Mouse (Mus musculus): ENCODE data around the gene Kcnt2.

Kcnt2 gene

DNA sequence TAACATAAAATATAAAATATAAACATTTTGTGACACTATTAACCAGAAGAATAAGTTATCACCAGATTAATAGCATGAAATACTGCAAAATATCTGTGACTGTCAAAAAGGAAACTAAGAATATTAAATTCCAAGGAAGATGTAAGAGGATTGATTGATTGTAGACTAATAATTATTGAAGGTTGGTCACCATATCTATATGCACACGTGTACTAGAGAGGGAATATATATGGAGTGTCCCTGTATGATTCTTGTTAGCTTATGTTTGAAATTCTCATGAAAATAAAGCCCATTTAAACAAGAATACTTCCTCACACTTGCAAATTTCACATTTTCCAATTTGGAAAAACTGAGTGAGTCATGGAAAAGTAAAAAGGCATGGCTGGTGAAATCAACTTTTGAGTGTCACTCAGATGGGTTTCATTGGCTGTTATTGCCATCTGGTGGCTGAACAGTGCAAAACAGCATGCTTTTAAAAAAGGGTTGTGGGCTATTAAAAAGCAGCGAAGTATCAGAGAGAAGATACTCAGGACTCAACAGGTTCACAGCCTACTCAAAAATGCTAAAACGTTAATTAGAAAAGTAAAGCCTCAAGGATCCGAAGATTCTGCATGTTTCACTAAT is 285.4 kb downstream of the Kcnt2 start:
- DNase-seq = peak; percentile 29 to 60

- DNase-seq = no peak
Measured at GRCm38 (mm10) chr1:140534849-140535248, 288.9 kb downstream of the Kcnt2 start.

DNA sequence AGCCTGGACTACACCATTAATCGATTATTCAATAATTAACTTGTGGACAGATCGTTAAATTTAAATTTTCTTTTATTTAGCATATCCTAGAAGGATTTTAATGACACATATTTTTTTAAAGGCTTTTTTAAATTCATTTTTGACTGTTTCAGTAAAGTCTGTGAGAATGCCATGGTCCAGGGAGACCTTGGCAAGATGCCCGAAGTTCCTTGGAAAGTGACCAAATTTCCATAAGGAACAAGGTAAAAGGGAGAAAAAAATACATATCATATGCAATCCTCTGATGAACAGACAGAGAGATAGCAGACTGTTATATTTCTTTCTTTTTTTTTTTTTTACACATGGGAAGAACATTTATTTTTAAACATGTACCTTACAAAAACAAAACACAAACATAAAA is 296.1 kb downstream of the Kcnt2 start:
- DNase-seq = no peak

- no peak for DNase-seq
Measured at GRCm38 (mm10) chr1:140548711-140549110, 302.8 kb downstream of the Kcnt2 start.

GRCm38 (mm10) chr1:140560801-140561200 is 314.8 kb downstream of the Kcnt2 start:
- no peak for DNase-seq

- no peak for DNase-seq
Measured at GRCm38 (mm10) chr1:140572141-140572540, 326.2 kb downstream of the Kcnt2 start.

- DNase-seq = no peak
Measured at GRCm38 (mm10) chr1:140578607-140579006, 332.6 kb downstream of the Kcnt2 start.

DNA sequence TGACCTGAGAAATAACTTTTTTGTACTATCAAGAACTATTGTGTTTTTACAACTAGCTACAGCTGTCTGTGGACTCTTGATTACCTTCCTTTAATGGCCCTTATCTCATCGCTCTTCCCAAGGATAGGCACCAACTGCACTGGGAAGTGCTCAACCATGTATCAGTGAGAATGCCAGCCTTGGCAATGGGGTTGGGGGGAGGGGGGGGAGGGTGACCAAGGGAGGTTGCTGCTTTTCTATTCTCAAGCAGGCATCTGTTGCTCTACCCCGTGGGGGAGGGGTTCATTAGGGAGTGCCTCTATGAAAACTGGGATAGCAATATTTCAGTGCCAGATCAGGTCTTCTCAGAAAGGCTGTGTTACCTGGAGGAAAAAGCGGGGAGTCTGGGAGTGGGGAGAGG is 342.3 kb downstream of the Kcnt2 start:
- DNase-seq = no peak

DNA sequence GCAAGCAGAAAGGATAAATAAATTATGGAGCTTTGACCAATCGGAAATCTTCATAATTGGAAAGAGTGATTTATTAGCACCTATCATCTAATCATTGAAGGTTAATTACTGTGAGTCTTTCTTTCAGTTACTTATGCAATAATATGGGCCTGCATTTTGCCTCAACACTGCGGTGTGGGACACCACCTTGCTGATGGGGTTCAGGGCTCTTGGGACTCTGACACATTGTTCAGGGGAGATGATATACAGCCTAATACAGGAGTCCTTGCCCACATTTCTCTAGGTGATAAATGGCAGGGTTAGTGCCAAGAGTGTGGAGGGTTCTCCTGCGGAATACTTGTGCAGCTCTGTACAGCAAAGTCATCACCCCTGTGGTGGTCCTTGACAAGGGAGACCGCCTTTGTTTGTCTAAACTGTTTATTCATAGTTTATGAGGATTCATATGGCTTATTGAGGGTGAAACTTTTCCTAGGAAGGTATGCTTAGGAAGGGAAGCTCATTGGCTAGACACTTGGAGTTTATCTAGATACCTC is 362.9 kb downstream of the Kcnt2 start:
- no peak for DNase-seq

DNA sequence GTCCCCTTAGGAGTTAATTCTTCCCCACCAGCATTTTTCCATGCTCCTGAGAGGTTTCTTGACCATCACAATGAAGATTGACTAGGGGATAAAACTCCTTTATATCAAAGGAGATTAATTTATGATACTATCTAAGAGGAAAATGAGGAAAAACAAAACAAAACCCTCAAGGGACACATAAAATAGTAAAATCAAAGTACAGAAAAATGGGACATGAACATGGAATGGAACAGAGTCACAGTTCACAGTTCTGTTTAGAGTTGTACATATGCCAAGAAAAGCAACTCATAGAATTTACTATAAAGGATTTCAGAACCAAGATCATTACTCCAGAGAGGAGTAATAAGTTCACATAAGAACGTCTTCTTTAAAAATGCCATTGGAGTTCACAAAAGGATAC is 367.1 kb downstream of the Kcnt2 start:
- no peak for DNase-seq

DNA sequence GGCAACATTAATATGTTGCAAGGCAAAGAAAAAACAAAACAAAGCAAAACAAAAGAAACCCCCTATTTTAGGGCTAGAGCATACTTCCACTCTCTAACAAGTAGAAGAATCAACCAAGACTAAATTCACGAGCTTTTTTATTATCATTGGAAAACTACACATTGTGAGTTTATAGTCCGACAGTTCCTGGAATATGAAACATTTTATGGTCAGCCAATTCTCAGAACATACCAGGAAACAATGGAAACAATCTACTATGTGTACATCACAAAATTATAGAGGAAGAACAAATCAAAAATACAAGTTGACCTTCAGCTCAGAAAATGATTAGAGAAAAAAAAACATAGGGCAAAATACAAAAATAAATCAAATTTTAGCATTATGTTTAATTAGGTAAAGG is 368.9 kb downstream of the Kcnt2 start:
- no peak for DNase-seq

DNA sequence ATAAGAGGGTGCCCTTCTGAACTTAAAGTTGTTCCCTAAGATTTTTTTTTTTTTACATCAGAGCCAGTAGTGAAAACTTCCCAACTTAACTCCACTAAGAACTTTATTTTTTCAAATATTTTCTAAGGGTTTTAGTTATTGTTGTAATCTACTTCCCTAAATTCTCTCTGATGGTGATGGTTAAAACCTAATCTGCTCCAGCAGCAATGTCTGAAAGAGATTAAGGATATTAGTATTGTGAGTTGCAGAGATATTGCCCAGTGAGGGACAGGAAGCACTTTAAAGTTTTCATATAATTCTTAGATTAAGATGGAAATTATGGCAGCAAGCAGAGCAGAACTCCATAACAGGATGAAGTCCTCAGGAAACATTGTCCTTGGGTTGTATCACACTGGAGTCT is 372.2 kb downstream of the Kcnt2 start:
- DNase-seq = no peak

DNA sequence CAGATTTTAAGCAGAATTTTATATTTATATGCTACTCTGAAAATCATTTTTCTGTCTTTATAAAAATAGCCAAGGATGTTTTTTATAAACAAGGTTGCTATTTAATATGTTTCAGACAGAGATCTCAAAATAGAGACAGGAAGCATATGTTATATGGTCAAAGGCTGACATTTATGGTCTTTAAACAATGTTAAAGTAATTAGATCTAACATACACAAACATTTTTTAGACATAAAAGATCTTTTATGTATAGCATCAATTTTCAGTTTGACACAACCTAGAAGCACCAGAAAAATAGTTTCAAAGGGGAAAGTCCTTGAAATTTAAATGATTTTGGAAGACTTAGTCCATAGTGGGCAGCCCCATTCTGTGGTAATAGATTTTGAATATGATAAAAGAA is 379.0 kb downstream of the Kcnt2 start:
- DNase-seq = no peak

DNA sequence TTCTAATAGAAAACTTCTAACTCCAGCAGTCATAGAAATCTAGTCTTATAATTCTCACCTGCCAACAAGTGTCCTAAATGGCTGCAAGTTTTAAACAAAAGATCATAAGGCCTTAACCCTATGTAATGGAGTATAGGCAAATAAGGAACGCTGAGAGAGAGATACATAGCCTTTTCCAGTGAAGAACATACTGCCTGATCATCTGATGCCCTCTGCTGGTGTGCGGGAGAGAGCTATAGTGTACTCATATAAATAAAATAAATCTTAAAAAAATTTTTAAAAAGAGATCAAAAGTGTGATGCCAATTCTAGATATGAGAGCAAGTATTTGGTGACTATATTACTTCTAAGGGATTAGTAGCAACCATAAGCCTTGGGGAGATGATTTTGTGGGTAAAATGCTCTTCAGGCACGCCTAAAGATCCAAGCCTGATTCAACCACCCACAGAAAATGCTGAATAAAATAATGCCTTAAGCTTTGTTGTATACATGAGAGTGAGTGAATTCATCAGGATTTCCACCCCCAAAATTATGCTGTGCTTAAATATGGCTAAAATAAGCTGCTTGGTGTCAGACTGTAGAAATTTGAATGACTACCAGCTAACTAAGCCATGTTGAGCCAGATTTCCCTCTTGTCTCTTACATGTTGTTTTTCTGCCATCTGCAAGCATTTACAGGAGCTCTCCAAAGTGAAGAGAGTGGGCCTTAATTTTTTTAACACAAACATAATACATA is 413.8 kb downstream of the Kcnt2 start:
- DNase-seq = no peak

DNA sequence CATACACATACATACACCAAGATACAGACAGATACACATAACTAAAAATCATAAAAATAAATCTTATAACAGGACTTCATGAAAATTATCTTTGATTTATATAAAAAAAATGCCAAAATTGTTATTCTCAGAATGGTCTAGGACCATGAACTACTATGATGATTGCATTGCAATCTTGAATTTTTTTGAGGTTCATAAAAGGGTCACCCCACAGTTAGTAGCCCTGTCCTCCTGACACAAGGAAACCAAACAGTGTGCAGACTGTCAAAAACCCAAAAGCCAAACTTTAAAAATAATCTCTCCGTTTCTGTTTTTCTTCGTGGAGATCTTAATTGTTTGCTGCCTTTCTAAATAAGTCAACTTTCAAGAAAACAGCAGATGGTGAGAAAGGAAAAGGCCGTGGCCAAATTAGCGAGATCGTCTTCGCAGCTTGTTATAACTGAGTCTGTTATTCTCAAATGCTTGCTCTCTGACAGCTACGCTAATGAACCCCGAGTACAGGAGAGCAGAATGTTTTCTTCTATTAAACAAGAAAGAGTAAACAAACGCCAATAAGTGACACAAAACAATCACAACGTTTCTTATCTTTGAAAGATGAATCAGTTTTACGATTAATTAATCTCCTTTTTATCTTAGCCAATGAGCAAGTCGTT is 414.9 kb downstream of the Kcnt2 start:
- no peak for DNase-seq

- DNase-seq = no peak
Measured at GRCm38 (mm10) chr1:140661404-140661787, 415.4 kb downstream of the Kcnt2 start.
